Mouse (Mus musculus) spleen, adult 2 months (tissue): ENCODE measurements around the gene Dao.

ENCODE experiments used
- CTCF ChIP-seq: fragments of 200-500 bp; IDR thresholded peaks from 2 replicates; pipeline ENCODE4 v1.5.1; 2011; ENCODE audit warnings: mild to moderate bottlenecking, inconsistent platforms; ENCODE audit not compliant: insufficient read depth, insufficient read length, insufficient replicate concordance; ENCODE audit errors: extremely low read depth
- POLR2A ChIP-seq: fragments of 200-500 bp; IDR thresholded peaks from 2 replicates; pipeline ENCODE4 v1.6.1; 2011; ENCODE audit warnings: low read depth, low read length, inconsistent platforms

DNA sequence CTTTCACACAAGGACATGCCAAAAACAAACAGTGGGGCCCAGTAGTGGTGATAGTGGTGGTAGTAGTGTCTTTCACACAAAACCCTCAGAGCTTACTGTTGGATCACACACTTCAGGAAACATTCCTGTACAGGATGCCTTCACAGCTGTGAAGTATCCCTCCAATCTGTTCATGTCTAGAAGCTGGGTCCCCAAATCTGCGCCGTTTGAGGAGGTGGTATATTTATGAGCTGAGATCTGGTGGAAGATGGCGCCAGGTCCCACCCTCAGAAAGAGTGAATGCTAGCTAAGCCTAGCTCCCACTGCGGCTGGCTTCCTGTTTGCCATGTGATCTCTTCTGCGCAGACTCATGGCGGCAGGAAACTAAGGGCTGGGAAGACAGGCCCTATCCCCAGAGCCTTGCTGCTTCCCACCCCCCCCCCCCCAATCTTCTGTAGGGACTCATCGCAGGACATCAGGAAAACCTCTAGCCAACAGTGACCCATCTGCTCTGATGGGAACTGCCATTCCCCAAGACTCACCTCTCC is 37.8 kb upstream of the Dao start:
- no peak for TF ChIP-seq CTCF
- no peak for TF ChIP-seq POLR2A
